Mouse (Mus musculus) hindbrain, postnatal 0 days (tissue): Measurements from ENCODE around the gene Ncam1. TPM values are rescaled to one million over a fixed set of nuclear protein-coding genes. Genes with fewer than 3 reads are reported as not detected.

Experiments
- ATAC-seq: fragments of 200-750 bp; cut with Nextera tagmentation; 2 replicates; pipeline ENCODE4 v1.8.0; 2017; ENCODE audit warnings: mild to moderate bottlenecking, moderate TSS enrichment, moderate library complexity
- DNase-seq: peaks from one replicate; pipeline ENCODE4 v3.0.0-alpha.2; 2015; ENCODE audit warnings: low spot score
- H3K27ac ChIP-seq: fragments of 300-500 bp; sonication (generic); 2 replicates; pipeline ENCODE4 v1.5.1; 2014; ENCODE audit warnings: mild to moderate bottlenecking
- H3K27me3 ChIP-seq: fragments of 300-500 bp; sonication (generic); 2 replicates; pipeline ENCODE4 v1.6.1; 2014; ENCODE audit warnings: low read length, mixed read lengths; ENCODE audit not compliant: insufficient read depth
- H3K36me3 ChIP-seq: fragments of 300-500 bp; sonication (generic); 2 replicates; pipeline ENCODE4 v1.6.1; 2014; ENCODE audit warnings: low read length, mixed read lengths; ENCODE audit not compliant: insufficient read depth
- H3K4me1 ChIP-seq: fragments of 300-500 bp; sonication (generic); 2 replicates; pipeline ENCODE4 v1.6.1; 2014; ENCODE audit warnings: antibody characterized with exemption, low read length, mixed read lengths; ENCODE audit not compliant: insufficient read depth
- H3K4me2 ChIP-seq: fragments of 300-500 bp; sonication (generic); 2 replicates; pipeline ENCODE4 v1.6.1; 2014; ENCODE audit warnings: low read depth, mild to moderate bottlenecking, low read length, moderate library complexity, mixed read lengths
- H3K4me3 ChIP-seq: fragments of 300-500 bp; sonication (generic); 2 replicates; pipeline ENCODE4 v1.5.1; 2014; ENCODE audit warnings: low read length
- H3K9ac ChIP-seq: fragments of 300-500 bp; sonication (generic); replicated peaks from 2 replicates; pipeline ENCODE4 v1.6.1; 2014; ENCODE audit warnings: mild to moderate bottlenecking, low read length, moderate library complexity, mixed read lengths
- H3K9me3 ChIP-seq: fragments of 300-500 bp; sonication (generic); 2 replicates; pipeline ENCODE4 v1.6.1; 2016; ENCODE audit warnings: low read length, mixed read lengths
- CTCF ChIP-seq: IDR thresholded peaks from 2 replicates; pipeline ENCODE4 v1.5.1; 2016; ENCODE audit warnings: antibody characterized with exemption, control low read depth, low read depth
- WGBS: fragments of 180-500 bp; shearing (Covaris S2); extraction: QIAGEN DNeasy Blood & Tissue Kit; methylation state at CpG from one replicate; pipeline ENCODE4 v1.1.7; 2014; 5-methylcytosine and 5-hydroxymethylcytosine counted together
- polyA plus RNA-seq: library from polyadenylated mRNA; unstranded; fragments of >200 nt; fragmentation: Nextera tagmentation; extraction: Ambion mirVana; gene quantifications from 2 replicates; pipeline ENCODE4 v1.2.1, GENCODE M21; 2015
- total RNA-seq: library from RNA; depleted of rRNA; stranded (reverse); fragments of >200 nt; gene quantifications from 2 replicates; pipeline ENCODE4 v1.2.3, GENCODE M21; 2014

Gene Ncam1
- total and polyA plus RNA-seq, 2 experiments from 2014 or later, result 411 to 414 TPM

GRCm38 (mm10) chr9:49722765-49723164 is 76.0 kb downstream of the Ncam1 start:
- Histone ChIP-seq H3K27me3 (no peaks in the 10 kb centered on the region), H3K9me3 (no peaks in the 10 kb centered on the region), H3K4me2 (no peak overlapping the region), H3K36me3 (no peaks in the 10 kb centered on the region), H3K4me1 (peaks cover 11% of the 10 kb centered on the region), H3K27ac (peak overlapping the region; percentile 22; the same call in 1 of the 2 replicates), H3K9ac (no peak overlapping the region), H3K4me3 (no peak overlapping the region)
- no peak for TF ChIP-seq CTCF
- 49% methylated on average over 5 of the region's 5 CpGs for whole genome bisulfite sequencing
- ATAC-seq (peak; percentile 59; the same call in 1 of the 2 replicates), DNase-seq (peak; percentile 34)

GRCm38 (mm10) chr9:49715121-49715520 is 83.6 kb downstream of the Ncam1 start:
- 0 out of 2 replicates have a peak, but pooled peaks have one; percentile 21 for ATAC-seq
- no peak overlapping the region for H3K9ac ChIP-seq
- TF ChIP-seq CTCF, result peak; percentile 28
- no peak for DNase-seq
- no peak overlapping the region for H3K4me2 ChIP-seq
- H3K4me1 ChIP-seq, result no peaks in the 10 kb centered on the region
- no peak overlapping the region; the same call in 1 of the 2 replicates for H3K27ac ChIP-seq
- H3K4me3 ChIP-seq, result no peak overlapping the region
- H3K27me3 ChIP-seq, result no peaks in the 10 kb centered on the region
- no peaks in the 10 kb centered on the region for H3K9me3 ChIP-seq
- H3K36me3 ChIP-seq, result peaks cover 6% of the 10 kb centered on the region; the same call in 1 of the 2 replicates

GRCm38 (mm10) chr9:49714091-49714490 is 84.6 kb downstream of the Ncam1 start:
- Histone ChIP-seq H3K27me3 (no peaks in the 10 kb centered on the region), H3K4me3 (no peak overlapping the region), H3K9me3 (no peaks in the 10 kb centered on the region), H3K9ac (no peak overlapping the region), H3K4me2 (no peak overlapping the region), H3K36me3 (peaks cover 6% of the 10 kb centered on the region; the same call in 1 of the 2 replicates), H3K27ac (no peak overlapping the region), H3K4me1 (no peaks in the 10 kb centered on the region)
- no peak for TF ChIP-seq CTCF
- 45% methylated on average over 3 of the region's 3 CpGs for WGBS
- ATAC-seq, result no peak
- DNase-seq, result no peak

GRCm38 (mm10) chr9:49707646-49708045 is 91.1 kb downstream of the Ncam1 start:
- H3K27me3 ChIP-seq, result no peaks in the 10 kb centered on the region
- TF ChIP-seq CTCF, result no peak
- H3K27ac ChIP-seq, result no peak overlapping the region
- H3K9ac ChIP-seq, result no peak overlapping the region
- H3K4me2 ChIP-seq, result no peak overlapping the region
- no peaks in the 10 kb centered on the region for H3K36me3 ChIP-seq
- peaks cover 3% of the 10 kb centered on the region; the same call in 1 of the 2 replicates for H3K4me1 ChIP-seq
- DNase-seq, result no peak
- ATAC-seq, result no peak
- H3K4me3 ChIP-seq, result no peak overlapping the region
- no peaks in the 10 kb centered on the region for H3K9me3 ChIP-seq

- TF ChIP-seq CTCF, result no peak
- Histone ChIP-seq H3K9me3 (no peaks in the 10 kb centered on the region), H3K9ac (no peak overlapping the region), H3K27ac (no peak overlapping the region), H3K27me3 (no peaks in the 10 kb centered on the region), H3K4me3 (no peak overlapping the region), H3K4me2 (no peak overlapping the region), H3K4me1 (peaks cover 3% of the 10 kb centered on the region; the same call in 1 of the 2 replicates), H3K36me3 (no peaks in the 10 kb centered on the region)
- WGBS, result 77% methylated on average over 9 of the region's 9 CpGs
- ATAC-seq (no peak), DNase-seq (no peak)
Observed at GRCm38 (mm10) chr9:49704196-49704967, 94.3 kb downstream of the Ncam1 start.

- TF ChIP-seq CTCF, result no peak
- ATAC-seq (no peak), DNase-seq (no peak)
- no peak overlapping the region for H3K4me3 ChIP-seq
- no peak overlapping the region for H3K4me2 ChIP-seq
- WGBS, result 75% methylated on average over 7 of the region's 7 CpGs
- no peaks in the 10 kb centered on the region for H3K9me3 ChIP-seq
- no peaks in the 10 kb centered on the region for H3K36me3 ChIP-seq
- no peak overlapping the region for H3K27ac ChIP-seq
- no peaks in the 10 kb centered on the region for H3K4me1 ChIP-seq
- H3K9ac ChIP-seq, result no peak overlapping the region
- no peaks in the 10 kb centered on the region for H3K27me3 ChIP-seq
Observed at GRCm38 (mm10) chr9:49695371-49695770, 103.4 kb downstream of the Ncam1 start.

GRCm38 (mm10) chr9:49692791-49693190 is 105.9 kb downstream of the Ncam1 start:
- H3K9me3 ChIP-seq, result no peaks in the 10 kb centered on the region

More at GRCm38 (mm10) chr9:49692791-49693190, 105.9 kb downstream of the Ncam1 start:
- no peak overlapping the region for H3K27ac ChIP-seq
- H3K4me1 ChIP-seq, result no peaks in the 10 kb centered on the region
- H3K27me3 ChIP-seq, result no peaks in the 10 kb centered on the region
- DNase-seq (no peak), ATAC-seq (no peak)
- 53% methylated on average over 11 of the region's 11 CpGs for WGBS
- no peak overlapping the region for H3K4me3 ChIP-seq
- no peak overlapping the region for H3K4me2 ChIP-seq
- no peaks in the 10 kb centered on the region for H3K36me3 ChIP-seq
- TF ChIP-seq CTCF, result no peak
- no peak overlapping the region for H3K9ac ChIP-seq
